Mouse (Mus musculus): ENCODE measurements around the gene Cfap97.

GRCm38 (mm10) chr8:46143924-46144323, 7.6 kb upstream of the Cfap97 start:
- TF ChIP-seq POLR2A (IDR thresholded peaks at IDR 0.05; ENCODE audit: control insufficient read depth, low read depth, low read length) (no peak), CTCF (IDR thresholded peaks at IDR 0.05; ENCODE audit: control insufficient read depth, insufficient read depth, insufficient replicate concordance, low read depth, low read length) (no peak)
